Comparison of ENCODE assay signal across 18 mouse cellular contexts in genomic region chr5:99360531-99360930, GRCm38 (mm10).
DNase-seq lines count a peak whose midpoint lies in the region; ATAC-seq lines count a peak whose summit lies in the region.
"Had no signal": no experiment of that assay in that cellular context is flagged by ENCODE, and none has a peak within 500 bp of the region (broad histone marks: within the 10 kb centered on the region; RNA-seq: fewer than 3 reads in every experiment).

No protein-coding gene starts in this region.

- no peak for DNase-seq in heart, adult 9 months (ENCODE audit: low spot score in 2 of 2)
- peak; percentile 46 for DNase-seq in left cerebral cortex, adult 11 months (ENCODE audit: low spot score)
- no peak for DNase-seq in left cerebral cortex, postnatal 4 days
- peak; percentile 69 to 75 for DNase-seq in left cerebral cortex, adult 9 months (ENCODE audit: low spot score in 2 of 2)
- DNase-seq in right cerebral cortex, postnatal 25 days: peak; percentile 34
- DNase-seq: cerebellum, adult 8-10 months; gastrocnemius, adult 2 months; kidney, adult 18-20 months; spleen, adult 18-20 months had no signal

- H3K4me3 ChIP-seq in heart, embryonic 14.5 days (ENCODE audit: control insufficient read depth in 1 of 2, insufficient read depth in 1 of 2, low read depth in 1 of 2, low read length in 2 of 2): no peak overlapping the region
- no peak overlapping the region for H3K4me3 ChIP-seq in forebrain, embryonic 12.5 days (replicated peaks)
- H3K4me3 ChIP-seq: embryonic facial prominence, embryonic 10.5 days; forebrain, embryonic 13.5 days; gastrocnemius, adult 2 months; hindbrain, embryonic 12.5 days; lung, embryonic 15.5 days had no signal

- H3K9me3 ChIP-seq in heart, embryonic 14.5 days (ENCODE audit: control insufficient read depth, low read length): no peaks in the 10 kb centered on the region
- H3K9me3 ChIP-seq in forebrain, embryonic 12.5 days: no peaks in the 10 kb centered on the region
- H3K9me3 ChIP-seq: embryonic facial prominence, embryonic 10.5 days; forebrain, embryonic 13.5 days; hindbrain, embryonic 12.5 days; lung, embryonic 15.5 days had no signal

- 36% methylated on average over 3 of the region's 3 CpGs for WGBS in heart, embryonic 14.5 days
- 82% methylated on average over 3 of the region's 3 CpGs for WGBS in forebrain, embryonic 12.5 days

- 0 out of 2 replicates have a peak overlapping the region, but pooled peaks have one; percentile 18 for H3K4me2 ChIP-seq in heart, embryonic 14.5 days (ENCODE audit: low read length)
- no peak overlapping the region for H3K4me2 ChIP-seq in forebrain, embryonic 12.5 days
- H3K4me2 ChIP-seq: forebrain, embryonic 13.5 days; hindbrain, embryonic 12.5 days; lung, embryonic 15.5 days; midbrain, embryonic 11.5 days had no signal

- no peak overlapping the region for H3K27ac ChIP-seq in heart, embryonic 14.5 days (replicated peaks in 1 of 2; ENCODE audit: control insufficient read depth in 1 of 2, insufficient read depth in 1 of 2, low read depth in 2 of 2, low read length in 2 of 2)
- H3K27ac ChIP-seq in forebrain, embryonic 12.5 days: no peak overlapping the region
- H3K27ac ChIP-seq: embryonic facial prominence, embryonic 10.5 days; forebrain, embryonic 13.5 days; gastrocnemius, adult 2 months; hindbrain, embryonic 12.5 days; kidney, postnatal 0 days; liver, embryonic 14.5 days; lung, embryonic 15.5 days had no signal

- no peak overlapping the region for H3K9ac ChIP-seq in heart, embryonic 14.5 days (ENCODE audit: low read length)
- no peak overlapping the region for H3K9ac ChIP-seq in forebrain, embryonic 12.5 days
- H3K9ac ChIP-seq: forebrain, embryonic 13.5 days; hindbrain, embryonic 12.5 days; liver, embryonic 14.5 days; lung, embryonic 15.5 days had no signal

- ATAC-seq in heart, embryonic 14.5 days (ENCODE audit: insufficient number of reproducible peaks, insufficient read depth, low FRiP score, low read depth): no peak
- no peak for ATAC-seq in forebrain, embryonic 12.5 days (ENCODE audit: low FRiP score)
- ATAC-seq: forebrain, embryonic 13.5 days had no signal

- peaks cover 2 to 16% of the 10 kb centered on the region in 2 experiments; a peak in 3 of 4 replicates for H3K4me1 ChIP-seq in heart, embryonic 14.5 days (ENCODE audit: control insufficient read depth in 2 of 2, insufficient read depth in 2 of 2, low read length in 2 of 2)
- no peaks in the 10 kb centered on the region for H3K4me1 ChIP-seq in forebrain, embryonic 12.5 days
- H3K4me1 ChIP-seq: forebrain, embryonic 13.5 days; hindbrain, embryonic 12.5 days had no signal

- H3K36me3 ChIP-seq in heart, embryonic 14.5 days (ENCODE audit: control insufficient read depth, insufficient read depth, low read length): no peaks in the 10 kb centered on the region
- H3K36me3 ChIP-seq in forebrain, embryonic 12.5 days (replicated peaks): no peaks in the 10 kb centered on the region
- H3K36me3 ChIP-seq: embryonic facial prominence, embryonic 10.5 days; hindbrain, embryonic 12.5 days; lung, embryonic 15.5 days had no signal

- intact Hi-C loops in left cerebral cortex, postnatal 4 days (cut with DNase I): no loop called here

- H3K27me3 ChIP-seq in heart, embryonic 14.5 days (ENCODE audit: control insufficient read depth, insufficient read depth, low read length): no peaks in the 10 kb centered on the region
- H3K27me3 ChIP-seq in forebrain, embryonic 12.5 days: peaks cover 3% of the 10 kb centered on the region; the same call in 1 of the 2 replicates
- H3K27me3 ChIP-seq: forebrain, embryonic 13.5 days; hindbrain, embryonic 12.5 days; lung, embryonic 15.5 days had no signal

Comparison
In these comparisons a context has a peak if more than half of its experiments do, and no peak if none do; other contexts are left out.
1. DNase-seq: peak in left cerebral cortex, adult 11 months (single experiment), left cerebral cortex, adult 9 months (2 of 2) and right cerebral cortex, postnatal 25 days (single experiment); none in heart, adult 9 months (0 of 2) and left cerebral cortex, postnatal 4 days (single experiment).